Mouse (Mus musculus) hindbrain, embryonic 14.5 days (tissue): ENCODE data around the gene Prm2. TPM values are rescaled to one million over a fixed set of nuclear protein-coding genes. Genes with fewer than 3 reads are reported as not detected.
"Not testable (repeated sequence)": the region's sequence is repeated elsewhere in the genome, so short reads cannot be mapped to it uniquely, and the experiment has no call there.

Source experiments
- ATAC-seq: fragments of 200-750 bp; cut with Nextera tagmentation; 2 replicates; pipeline ENCODE4 v1.8.0; 2017; ENCODE audit warnings: moderate number of reproducible peaks, mild to moderate bottlenecking, moderate TSS enrichment, moderate library complexity; ENCODE audit not compliant: low FRiP score
- DNase-seq: peaks from one replicate; pipeline ENCODE4 v3.0.0-alpha.2; 2015; ENCODE audit warnings: low spot score
- H3K27ac ChIP-seq: fragments of 300-500 bp; sonication (generic); 2 replicates; pipeline ENCODE4 v1.5.1; 2014; ENCODE audit warnings: mild to moderate bottlenecking, moderate library complexity
- H3K27me3 ChIP-seq: fragments of 300-500 bp; sonication (generic); 2 replicates; pipeline ENCODE4 v1.6.1; 2014; ENCODE audit warnings: mild to moderate bottlenecking, low read length, mixed read lengths; ENCODE audit not compliant: control insufficient read depth, insufficient read depth
- H3K36me3 ChIP-seq: fragments of 300-500 bp; sonication (generic); replicated peaks from 2 replicates; pipeline ENCODE4 v1.6.1; 2014; ENCODE audit not compliant: control insufficient read depth, insufficient read depth
- H3K4me1 ChIP-seq: fragments of 300-500 bp; sonication (generic); replicated peaks from 2 replicates; pipeline ENCODE4 v1.6.1; 2014; ENCODE audit warnings: antibody characterized with exemption, low read length, mixed read lengths; ENCODE audit not compliant: control insufficient read depth, insufficient read depth
- H3K4me2 ChIP-seq: fragments of 300-500 bp; sonication (generic); replicated peaks from 2 replicates; pipeline ENCODE4 v1.6.1; 2014; ENCODE audit warnings: mild to moderate bottlenecking, moderate library complexity
- H3K4me3 ChIP-seq: fragments of 300-500 bp; sonication (generic); replicated peaks from 2 replicates; pipeline ENCODE4 v1.5.1; 2014; ENCODE audit warnings: mild to moderate bottlenecking, low read length
- H3K9ac ChIP-seq: fragments of 300-500 bp; sonication (generic); 2 replicates; pipeline ENCODE4 v1.6.1; 2014
- H3K9me3 ChIP-seq: fragments of 300-500 bp; sonication (generic); 2 replicates; pipeline ENCODE4 v1.6.1; 2016; ENCODE audit warnings: low read length; ENCODE audit not compliant: control insufficient read depth
- WGBS: fragments of 180-500 bp; shearing (Covaris S2); extraction: QIAGEN DNeasy Blood & Tissue Kit; methylation state at CpG from one replicate; pipeline ENCODE4 v1.1.7; 2014; 5-methylcytosine and 5-hydroxymethylcytosine counted together
- polyA plus RNA-seq: library from polyadenylated mRNA; unstranded; fragments of >200 nt; fragmentation: Nextera tagmentation; extraction: Ambion mirVana; gene quantifications from 2 replicates; pipeline ENCODE4 v1.2.1, GENCODE M21; 2014

Prm2 gene
- polyA plus RNA-seq, 1 experiment from 2014 or later = not detected

DNA sequence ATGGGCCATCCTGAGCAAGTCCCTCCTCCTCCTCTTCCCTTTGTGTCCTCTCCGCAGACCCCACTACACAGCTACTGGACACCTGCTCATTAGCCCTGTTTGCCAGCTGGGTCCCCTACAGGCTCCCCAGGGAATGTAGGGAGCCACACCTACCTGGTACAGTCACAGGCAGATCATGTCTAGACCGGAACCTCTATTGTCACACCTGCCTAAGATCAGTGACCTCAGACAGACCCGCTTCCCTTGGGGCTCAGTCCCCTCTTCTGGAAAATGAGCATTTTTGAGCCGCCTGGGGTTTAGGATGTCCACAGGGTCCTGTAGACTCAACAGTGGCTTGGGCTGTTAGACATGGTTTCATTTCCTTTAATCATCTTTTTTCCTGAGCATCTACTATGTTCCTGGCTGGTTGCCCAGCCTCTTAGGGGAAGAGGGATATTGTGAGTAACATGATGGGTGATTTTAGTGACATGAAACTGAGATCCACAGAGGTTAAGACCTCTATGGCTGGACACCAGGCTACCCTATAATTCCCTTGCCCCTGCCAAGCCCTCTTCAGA, 22.7 kb upstream of the Prm2 start:
- 79% methylated on average over 4 of the region's 4 CpGs for WGBS
- no peaks in the 10 kb centered on the region for H3K9me3 ChIP-seq
- H3K27me3 ChIP-seq = no peaks in the 10 kb centered on the region

DNA sequence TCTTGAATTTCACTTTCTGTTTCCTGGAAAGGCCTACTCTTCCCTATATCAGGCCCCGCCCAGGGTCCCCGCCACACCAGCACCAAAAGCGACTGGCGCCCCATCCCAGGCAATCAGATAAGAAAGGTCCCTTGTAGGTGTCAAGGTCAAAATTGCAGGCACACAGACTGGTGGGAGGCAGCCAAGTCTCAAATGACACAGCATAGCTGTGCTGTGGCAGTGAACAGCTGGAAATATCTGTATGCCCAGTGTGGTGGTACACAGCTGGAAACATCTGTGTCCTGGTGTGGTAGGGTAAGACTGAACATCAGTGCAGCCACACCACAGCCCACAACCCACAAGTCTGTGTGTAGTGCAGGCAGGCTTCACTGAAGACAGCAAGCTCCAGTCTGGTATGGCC, 18.9 kb upstream of the Prm2 start:
- DNase-seq (no peak), ATAC-seq (no peak)
- Histone ChIP-seq H3K27ac (no peak overlapping the region), H3K4me1 (no peaks in the 10 kb centered on the region), H3K4me2 (no peak overlapping the region), H3K9me3 (no peaks in the 10 kb centered on the region), H3K9ac (no peak overlapping the region), H3K27me3 (no peaks in the 10 kb centered on the region), H3K4me3 (no peak overlapping the region), H3K36me3 (no peaks in the 10 kb centered on the region)
- 95% methylated on average over 4 of the region's 4 CpGs for WGBS

More for the DNA sequence above, 22.7 kb upstream of the Prm2 start:
- no peak overlapping the region for H3K27ac ChIP-seq
- no peak for ATAC-seq
- H3K4me3 ChIP-seq = no peak overlapping the region
- no peaks in the 10 kb centered on the region for H3K4me1 ChIP-seq
- H3K9ac ChIP-seq = no peak overlapping the region
- DNase-seq = no peak
- H3K4me2 ChIP-seq = no peak overlapping the region
- H3K36me3 ChIP-seq = no peaks in the 10 kb centered on the region

DNA sequence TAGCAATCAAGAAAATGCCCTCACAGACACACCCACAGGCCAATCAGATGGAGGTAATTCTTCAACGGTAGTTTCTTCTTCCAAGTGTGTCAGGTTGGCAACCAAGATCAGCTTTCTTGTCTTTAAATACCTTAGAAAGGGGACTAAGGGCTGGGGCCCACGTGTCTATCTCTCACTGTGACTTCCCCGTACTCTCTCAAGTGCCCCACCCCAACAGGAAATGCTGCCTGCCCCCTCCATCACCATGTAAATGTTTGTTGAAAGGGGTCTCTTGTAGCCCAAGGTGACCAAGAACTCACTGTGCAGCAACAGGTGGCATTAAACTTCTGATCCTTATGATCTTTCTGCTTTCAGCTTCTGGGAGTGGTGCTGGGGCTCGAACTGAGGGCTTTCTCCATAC, 17.8 kb upstream of the Prm2 start:
- ATAC-seq (no peak), DNase-seq (no peak)
- Histone ChIP-seq H3K27me3 (no peaks in the 10 kb centered on the region), H3K4me1 (no peaks in the 10 kb centered on the region), H3K9me3 (no peaks in the 10 kb centered on the region), H3K36me3 (no peaks in the 10 kb centered on the region), H3K9ac (no peak overlapping the region), H3K4me3 (no peak overlapping the region), H3K27ac (no peak overlapping the region), H3K4me2 (no peak overlapping the region)
- 80% methylated on average over 4 of the region's 4 CpGs for WGBS

DNA sequence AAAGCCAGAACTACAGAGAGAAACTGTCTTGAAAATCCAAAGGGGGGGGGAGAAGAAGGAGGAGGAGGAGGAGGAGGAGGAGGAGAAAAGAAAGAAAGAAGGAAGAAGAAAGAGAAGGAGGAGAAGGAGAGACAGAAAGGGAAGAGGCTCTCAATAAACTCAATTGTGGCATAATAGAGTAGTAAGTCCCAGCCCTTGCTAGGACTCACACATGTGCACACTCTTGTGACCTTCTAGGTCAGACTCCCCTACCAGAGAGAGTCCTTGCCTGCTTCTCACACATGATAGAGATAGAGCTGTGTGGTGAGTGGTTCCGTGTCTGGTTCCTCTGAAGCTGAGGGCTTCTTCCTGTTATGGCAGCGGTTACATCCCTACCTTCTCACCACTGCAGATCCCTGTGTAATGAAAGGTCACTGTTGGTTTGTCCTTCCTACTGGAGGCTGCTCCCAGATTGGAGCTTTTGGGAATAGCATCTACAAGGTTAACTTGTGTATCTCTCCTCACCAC, 17.0 kb upstream of the Prm2 start, which contains the start of gene Gm11172:
Gm11172 (plus strand) TSS at position 51 of the 507 bp plus-strand sequence.
- H3K4me3 ChIP-seq = no peak within 1 kb of the TSS
- 87% methylated on average over 2 of the region's 2 CpGs for WGBS
- no peaks in the 10 kb centered on the region for H3K9me3 ChIP-seq
- H3K27me3 ChIP-seq = no peaks in the 10 kb centered on the region
- H3K9ac ChIP-seq = no peak within 1 kb of the TSS
- no peak within 1 kb of the TSS for H3K4me2 ChIP-seq
- no peak within 1 kb of the TSS for H3K27ac ChIP-seq
- no peaks in the 10 kb centered on the region for H3K4me1 ChIP-seq
- no peaks in the 10 kb centered on the region for H3K36me3 ChIP-seq
- ATAC-seq (no peak), DNase-seq (no peak)

DNA sequence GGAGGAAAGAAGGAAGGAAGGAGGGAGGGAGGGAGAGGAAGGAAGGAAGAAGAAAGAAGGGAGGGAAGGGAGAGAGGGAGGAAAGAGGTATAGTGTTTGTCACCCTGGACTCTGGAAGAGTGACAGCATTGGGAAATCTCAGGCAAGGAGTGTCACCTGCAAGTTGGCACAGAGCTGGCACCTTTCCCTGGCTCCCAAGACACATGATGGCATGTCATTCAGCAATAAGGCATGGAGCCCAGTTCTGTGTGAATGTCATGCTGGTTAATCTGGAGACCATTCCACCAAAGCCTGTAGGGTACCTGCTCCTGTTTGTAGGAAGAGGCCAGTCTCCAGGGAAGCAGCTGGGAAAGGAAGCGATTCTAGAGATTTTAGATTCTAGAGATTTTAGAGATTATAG, 14.4 kb upstream of the Prm2 start:
- Histone ChIP-seq H3K4me3 (no peak overlapping the region), H3K36me3 (no peaks in the 10 kb centered on the region), H3K9ac (no peak overlapping the region), H3K4me2 (no peak overlapping the region), H3K9me3 (no peaks in the 10 kb centered on the region), H3K4me1 (no peaks in the 10 kb centered on the region), H3K27me3 (no peaks in the 10 kb centered on the region), H3K27ac (no peak overlapping the region)
- no peak for DNase-seq
- WGBS = 88% methylated on average over 1 of the region's 1 CpGs
- ATAC-seq = no peak

DNA sequence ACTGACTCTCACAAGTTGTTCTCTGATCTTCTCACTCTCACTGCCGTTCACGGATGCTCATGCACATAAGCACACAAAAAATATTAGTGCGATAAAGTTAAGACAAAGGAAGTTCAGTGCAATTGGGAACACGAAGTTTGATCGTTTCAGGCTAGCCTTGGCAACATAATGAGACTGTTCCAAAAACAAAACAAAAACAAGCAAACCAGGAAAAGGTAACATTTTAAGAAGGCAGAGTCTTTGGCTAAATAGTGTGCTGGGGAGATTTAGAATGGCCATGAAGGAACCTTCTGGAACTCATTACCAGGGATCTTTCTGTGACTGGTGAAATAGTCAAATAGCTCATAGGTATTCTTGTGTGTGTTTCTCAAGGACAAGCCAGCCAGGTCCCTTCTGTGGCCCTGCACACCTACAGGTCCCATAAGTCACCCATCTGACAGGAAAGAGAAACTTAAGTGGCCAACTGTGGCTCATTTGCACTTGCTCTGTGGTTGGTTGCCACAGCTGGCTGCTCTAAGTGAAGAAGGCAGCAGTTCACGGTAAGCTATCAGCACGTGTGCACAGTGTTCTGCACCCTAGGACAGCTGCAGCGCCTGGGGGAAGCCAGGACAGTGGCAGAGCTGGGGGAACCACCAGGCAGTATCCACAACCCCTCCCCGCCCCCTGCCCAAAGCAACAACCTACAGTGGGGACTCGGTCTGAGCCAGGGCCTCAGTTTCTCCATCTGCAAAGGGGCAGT, 10.0 kb upstream of the Prm2 start, which contains the start of gene Prm1:
Prm1 (minus strand) TSS at position 51 of the 739 bp plus-strand sequence.
- Histone ChIP-seq H3K27me3 (no peaks in the 10 kb centered on the region), H3K4me3 (no peak within 1 kb of the TSS), H3K36me3 (no peaks in the 10 kb centered on the region), H3K4me1 (no peaks in the 10 kb centered on the region), H3K27ac (no peak within 1 kb of the TSS), H3K9me3 (no peaks in the 10 kb centered on the region), H3K9ac (no peak within 1 kb of the TSS), H3K4me2 (no peak within 1 kb of the TSS)
- ATAC-seq = no peak
- no peak for DNase-seq
- WGBS = 78% methylated on average over 10 of the region's 10 CpGs

DNA sequence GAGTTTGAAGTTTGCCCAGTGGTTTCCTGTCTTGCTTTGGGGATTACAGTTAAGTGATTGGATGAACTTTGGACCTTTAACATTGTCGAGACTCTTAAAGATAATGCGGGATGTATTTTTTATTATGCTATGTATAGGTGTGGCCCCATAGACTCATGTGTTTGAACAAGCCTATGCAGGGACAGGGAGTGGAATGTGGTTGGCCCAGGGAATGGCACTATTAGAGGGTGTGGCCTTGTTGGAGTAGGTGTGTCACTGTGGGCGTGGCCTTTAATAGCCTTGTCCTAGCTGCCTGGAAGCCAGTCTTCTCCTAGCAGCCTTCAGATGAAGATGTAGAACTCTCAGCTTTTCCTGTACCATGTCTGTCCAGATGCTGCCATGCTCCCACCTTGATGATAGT, 6.5 kb upstream of the Prm2 start:
- 93% methylated on average over 3 of the region's 3 CpGs for WGBS
- not testable (repeated sequence) for DNase-seq, H3K4me1 ChIP-seq, ATAC-seq, H3K36me3 ChIP-seq, H3K4me3 ChIP-seq, H3K4me2 ChIP-seq, H3K9ac ChIP-seq, H3K27me3 ChIP-seq, H3K27ac ChIP-seq, H3K9me3 ChIP-seq

DNA sequence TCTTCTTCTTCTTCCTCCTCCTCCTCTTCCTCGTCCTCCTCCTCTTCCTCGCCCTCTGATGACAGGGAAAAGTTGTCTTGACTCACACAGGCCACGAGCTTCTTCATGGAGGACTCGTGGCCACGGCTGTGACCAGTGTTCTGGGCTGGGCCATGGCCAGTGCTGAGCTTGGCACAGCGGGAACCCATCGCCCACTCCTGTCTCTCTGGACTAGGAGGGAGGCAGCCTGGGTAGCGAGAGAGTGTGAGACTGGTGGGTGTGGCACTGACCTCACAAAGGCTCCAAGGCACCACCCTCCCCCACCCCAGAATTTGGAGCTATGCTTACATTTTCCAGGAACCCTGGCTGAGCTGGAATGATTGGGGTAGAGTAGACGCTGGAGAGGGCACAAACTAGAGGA, 5.2 kb downstream of the Prm2 start, which contains the start of gene Prm3:
Prm3 (minus strand) TSS at position 213 of the 400 bp plus-strand sequence.
- Histone ChIP-seq H3K27me3 (peaks cover under 1% of the 10 kb centered on the region; the same call in 1 of the 2 replicates), H3K9ac (no peak within 1 kb of the TSS), H3K36me3 (no peaks in the 10 kb centered on the region), H3K4me1 (peaks cover 5% of the 10 kb centered on the region), H3K4me3 (no peak within 1 kb of the TSS), H3K27ac (no peak within 1 kb of the TSS), H3K9me3 (no peaks in the 10 kb centered on the region), H3K4me2 (no peak within 1 kb of the TSS)
- 83% methylated on average over 9 of the region's 9 CpGs for WGBS
- DNase-seq (no peak), ATAC-seq (no peak)

DNA sequence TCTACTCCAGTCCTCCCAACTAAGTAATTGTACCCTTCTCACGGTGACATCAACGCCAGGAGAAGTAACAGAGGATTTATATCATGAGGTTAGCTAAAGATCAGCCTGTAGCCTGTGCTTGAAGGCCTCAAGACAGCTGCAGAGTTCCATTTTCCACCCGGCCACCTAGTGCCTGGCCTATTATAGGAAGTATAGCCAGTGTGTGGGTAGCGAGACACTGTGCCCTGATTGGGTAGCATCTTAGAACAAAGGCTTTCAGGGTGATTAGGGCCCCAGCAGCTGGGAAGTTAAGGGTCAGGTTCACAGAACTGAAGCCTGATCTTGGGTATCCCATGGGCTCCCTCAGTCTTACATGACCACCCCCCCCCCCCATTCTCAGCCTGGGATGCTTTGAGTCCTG, 7.1 kb downstream of the Prm2 start:
- no peak for DNase-seq
- ATAC-seq = no peak
- Histone ChIP-seq H3K4me1 (peaks cover 11% of the 10 kb centered on the region), H3K27ac (no peak overlapping the region), H3K9me3 (no peaks in the 10 kb centered on the region), H3K4me2 (no peak overlapping the region), H3K36me3 (no peaks in the 10 kb centered on the region), H3K9ac (no peak overlapping the region), H3K27me3 (peaks cover 8% of the 10 kb centered on the region), H3K4me3 (no peak overlapping the region)
- 65% methylated on average over 4 of the region's 4 CpGs for WGBS
